Mouse (Mus musculus): ENCODE data around the gene Slco1a4.
"Not testable (repeated sequence)": the region's sequence is repeated elsewhere in the genome, so short reads cannot be mapped to it uniquely, and the experiment has no call there.

Gene Slco1a4

DNA sequence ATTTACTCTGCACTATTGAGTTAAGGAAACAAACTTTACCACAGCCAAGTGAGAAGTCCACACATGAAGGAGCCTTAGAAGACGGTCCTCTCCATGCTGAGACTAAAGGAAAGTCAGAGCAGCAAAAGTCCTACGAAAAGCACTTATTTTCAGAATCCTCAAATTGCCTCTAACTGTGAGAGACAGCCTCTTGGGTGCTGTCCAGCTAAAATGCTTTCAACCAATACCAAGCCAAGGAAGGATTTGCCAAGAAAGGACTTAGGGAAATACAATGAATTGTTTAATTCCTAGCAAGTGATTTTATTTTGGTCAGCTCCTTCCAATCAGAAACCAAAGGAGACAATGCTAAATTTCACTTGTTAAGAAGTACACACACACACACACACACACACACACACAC lies at the start of gene Slco1a4:
Slco1a4 (minus strand) TSS at position 115 of the 400 bp plus-strand sequence.
- in situ Hi-C loops (cut with MboI, MseI): no loop called here

DNA sequence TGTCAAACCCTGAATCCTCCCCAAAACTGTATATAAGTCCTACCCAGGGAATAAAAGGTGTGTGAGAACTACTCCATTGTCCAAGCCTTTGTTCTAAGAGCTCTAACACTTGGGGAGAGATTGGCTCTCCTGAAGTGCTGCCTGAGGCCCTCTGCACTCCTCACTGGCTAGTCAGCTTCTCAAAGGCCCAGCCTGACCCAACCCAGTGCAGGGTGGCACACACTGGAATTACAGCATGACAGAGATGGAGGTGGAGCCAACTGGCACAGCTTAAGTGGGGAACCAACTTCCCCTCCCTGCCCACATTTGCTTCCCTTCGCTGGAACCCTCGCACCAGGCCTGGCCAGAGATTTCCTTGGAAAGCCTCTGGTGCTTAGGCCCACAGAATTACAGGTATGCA lies 42.2 kb upstream of the Slco1a4 start:
- in situ Hi-C loops (cut with MboI, MseI): no loop called here

DNA sequence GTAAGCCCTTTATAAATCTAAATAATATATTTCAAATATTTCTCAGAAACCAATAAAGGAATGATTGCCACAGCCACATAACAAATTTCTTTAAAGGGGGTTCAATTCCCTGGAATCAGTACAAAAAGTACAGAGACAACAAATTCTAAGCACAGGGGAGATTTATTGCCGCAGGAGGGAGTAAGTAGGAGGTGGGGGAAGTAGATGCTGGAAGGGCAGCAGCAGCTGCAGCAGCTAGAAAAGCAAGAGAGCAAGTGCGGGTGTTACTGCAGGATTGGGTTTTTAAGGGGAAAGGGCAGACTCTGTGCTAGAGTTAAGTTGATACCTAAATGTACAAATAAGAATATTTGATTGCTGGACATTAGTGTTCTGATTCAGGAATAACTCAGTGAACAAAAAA lies 33.7 kb upstream of the Slco1a4 start:
- in situ Hi-C loops (cut with MboI, MseI): no loop called here

DNA sequence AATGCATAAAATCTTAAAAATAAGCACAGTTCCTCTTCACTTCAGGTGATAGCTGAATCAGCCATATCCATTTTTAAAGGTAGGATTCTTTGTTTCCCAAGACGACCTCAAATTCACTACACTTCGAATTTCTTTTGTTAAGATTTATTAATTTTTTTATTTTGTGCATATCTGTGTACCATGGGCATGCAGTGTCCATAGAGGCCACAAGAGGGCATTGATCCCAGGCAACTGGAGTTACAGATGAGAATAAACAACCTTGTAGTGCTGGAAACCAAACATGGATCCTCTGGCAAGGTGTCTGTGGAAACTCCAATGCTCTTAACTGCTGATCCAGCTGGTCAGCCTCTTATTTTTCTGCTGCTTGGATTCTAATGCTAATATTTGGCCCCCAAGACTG lies 32.2 kb upstream of the Slco1a4 start:
- in situ Hi-C loops (cut with MboI, MseI): no loop called here

DNA sequence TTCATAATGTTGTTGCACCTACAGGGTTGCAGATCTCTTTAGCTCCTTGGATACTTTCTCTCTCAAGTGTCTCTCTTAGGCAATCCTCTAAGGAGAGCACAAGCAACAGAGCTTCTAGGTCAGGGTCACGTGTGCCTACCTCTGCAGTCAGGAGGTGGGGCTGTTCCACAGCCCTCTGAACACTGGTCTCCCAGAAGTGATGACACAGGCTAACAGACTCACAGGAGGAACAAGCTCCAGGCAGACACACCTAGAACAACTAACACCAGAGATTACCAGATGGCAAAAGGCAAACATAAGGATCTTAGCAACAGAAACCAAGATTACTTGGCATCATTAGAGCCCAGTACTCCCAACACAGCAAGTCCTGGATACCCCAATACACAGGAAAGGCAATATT lies 26.6 kb upstream of the Slco1a4 start:
- in situ Hi-C loops (cut with MboI, MseI): no loop called here

DNA sequence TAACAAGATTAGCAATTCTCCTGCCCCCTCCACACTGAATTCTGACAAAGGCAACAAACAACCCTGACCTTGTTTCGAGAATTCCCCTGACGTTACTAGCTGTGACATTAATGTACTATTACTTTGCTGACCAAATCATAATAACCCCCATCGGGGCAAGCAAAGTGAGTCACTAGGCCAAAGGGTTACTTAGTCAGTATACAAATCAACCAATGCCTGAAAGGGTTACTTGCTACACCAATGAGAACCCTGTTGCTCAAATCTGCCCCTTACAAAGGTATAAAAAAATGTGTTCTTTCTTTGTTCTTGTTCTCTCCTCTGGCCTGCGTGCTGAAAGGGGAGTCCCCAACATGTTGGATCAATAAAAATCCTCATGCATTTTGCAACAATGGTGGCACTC lies 19.7 kb upstream of the Slco1a4 start:
- in situ Hi-C loops (cut with MboI, MseI): not testable (repeated sequence)

DNA sequence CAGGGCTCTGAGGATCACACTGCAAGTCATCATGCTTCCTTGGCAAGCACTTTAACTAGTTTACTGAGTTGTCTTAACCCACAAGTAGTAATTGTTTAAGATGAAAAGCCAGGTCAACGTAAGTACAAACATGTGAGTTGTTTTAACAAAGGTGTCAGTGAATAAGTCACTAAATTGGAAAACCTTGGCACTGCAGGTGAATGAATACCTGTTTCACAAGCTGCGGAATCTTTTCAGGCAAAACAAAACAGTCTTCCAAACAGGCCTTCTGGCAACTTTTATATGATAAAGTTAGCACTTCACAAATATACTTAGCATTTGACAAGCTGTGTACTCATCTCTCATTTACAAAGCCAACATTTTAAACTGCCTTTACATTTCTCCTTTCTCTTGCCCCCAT lies 15.7 kb upstream of the Slco1a4 start:
- in situ Hi-C loops (cut with MboI, MseI): no loop called here

DNA sequence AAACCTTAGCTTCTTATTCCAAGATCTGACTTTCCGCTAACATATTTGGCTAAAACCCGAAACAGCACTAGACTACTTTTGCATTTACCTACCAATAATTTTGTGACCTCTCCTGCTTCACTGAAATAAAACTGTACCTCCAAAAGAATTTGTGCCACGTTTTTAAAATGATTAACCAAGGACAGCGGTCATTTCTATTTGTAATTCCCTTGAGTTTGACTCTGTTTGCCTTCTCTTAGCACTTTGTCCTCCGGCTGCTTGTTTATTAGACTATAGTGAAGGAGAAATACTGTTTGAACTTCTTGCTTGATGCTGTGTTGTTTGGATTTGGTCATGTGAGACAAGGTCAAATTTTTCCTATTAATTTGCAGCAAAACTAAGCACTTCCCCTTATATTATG lies 12.7 kb upstream of the Slco1a4 start:
- in situ Hi-C loops (cut with MboI, MseI): no loop called here

DNA sequence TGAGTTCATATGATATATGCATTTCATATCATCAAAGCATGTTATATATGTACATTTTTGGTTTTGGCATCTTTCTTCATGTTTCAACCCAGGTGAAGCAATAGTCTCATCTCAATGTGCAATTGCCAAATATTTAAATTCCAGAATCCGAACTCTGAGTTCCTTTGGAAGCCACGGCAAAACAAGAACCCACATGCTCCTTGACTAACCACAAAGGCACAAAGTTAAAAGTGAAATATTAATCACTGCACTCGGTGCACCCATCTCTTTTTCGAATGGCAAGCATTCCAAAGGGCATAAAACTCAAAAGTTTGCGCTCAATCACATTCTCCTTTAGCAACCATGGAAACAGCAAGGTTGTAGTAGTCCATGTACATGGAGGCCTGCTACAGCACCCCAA lies 10.0 kb upstream of the Slco1a4 start:
- in situ Hi-C loops (cut with MboI, MseI): no loop called here

DNA sequence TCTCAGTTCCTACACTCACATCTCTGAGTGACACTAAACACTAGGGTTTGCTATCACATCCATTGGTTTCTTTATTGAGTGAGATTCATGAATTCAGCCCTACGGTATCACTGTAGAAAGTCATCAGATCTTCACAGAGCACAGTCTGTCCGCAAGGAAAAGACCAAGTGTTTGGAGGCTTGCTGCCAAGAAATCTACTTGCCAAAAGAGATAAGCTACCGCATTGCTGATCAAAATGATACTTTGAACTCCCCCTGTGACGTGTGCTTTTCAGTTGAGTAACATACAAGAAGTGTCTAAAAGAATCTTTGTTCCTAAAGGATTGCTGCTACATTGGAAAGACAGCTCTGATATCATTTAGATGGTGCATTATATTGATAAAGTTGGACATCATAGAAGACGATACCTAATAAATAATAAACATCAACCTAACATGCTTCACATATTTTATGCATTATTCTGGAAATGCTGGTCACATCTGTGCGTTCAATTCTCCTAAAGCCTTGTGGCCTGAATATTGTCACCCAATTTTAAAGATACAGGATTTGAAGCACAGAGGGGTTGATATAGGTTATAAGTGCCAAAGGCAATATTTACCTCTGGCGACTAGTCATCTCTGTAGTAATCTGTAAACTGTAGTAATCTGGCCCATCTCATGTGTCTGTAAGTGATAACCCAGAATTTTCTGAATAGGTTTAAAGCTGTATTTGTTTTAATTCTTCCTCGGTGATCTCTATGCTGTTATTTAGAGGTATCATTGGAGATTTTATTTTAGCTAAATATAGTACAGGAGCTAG lies 1.9 kb upstream of the Slco1a4 start:
- in situ Hi-C loops (cut with MboI, MseI): no loop called here

DNA sequence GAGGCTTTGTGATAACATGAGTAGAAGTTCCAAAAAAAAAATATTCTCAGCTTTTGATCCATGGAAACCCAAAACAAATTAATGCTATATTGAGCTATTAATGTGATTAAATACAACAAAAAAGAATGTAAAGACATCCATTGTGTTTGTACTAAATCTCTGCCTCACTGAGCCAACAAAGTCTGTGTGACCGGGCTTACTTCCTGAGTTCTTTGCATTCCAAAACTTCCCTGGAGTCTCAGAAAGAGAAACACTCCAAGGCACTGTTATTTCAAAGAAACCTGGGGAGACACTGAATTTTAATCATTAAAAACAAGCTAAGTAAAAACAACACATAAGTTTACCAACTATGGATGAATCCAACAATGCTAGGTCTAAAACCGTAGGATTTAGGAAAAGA lies 2.4 kb downstream of the Slco1a4 start:
- in situ Hi-C loops (cut with MboI, MseI): no loop called here

DNA sequence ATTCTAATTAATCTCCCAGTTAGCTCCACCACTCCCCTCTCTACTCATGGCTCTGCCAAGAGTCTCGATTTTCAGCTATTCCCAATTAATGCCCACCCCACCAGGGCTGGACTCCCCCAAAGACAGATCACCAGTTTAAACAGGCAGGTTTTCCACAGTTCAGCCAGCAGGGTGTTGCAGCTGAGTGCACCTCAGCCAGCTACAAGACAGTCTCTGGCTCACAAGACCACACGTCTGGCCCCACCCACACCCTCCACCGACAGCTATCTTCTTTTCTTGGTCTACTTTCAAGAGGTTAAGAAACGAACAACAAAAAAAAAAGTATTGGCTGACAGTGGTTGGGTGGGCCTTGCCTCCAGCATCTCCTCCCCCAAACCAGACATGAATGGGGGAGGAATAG lies 6.9 kb downstream of the Slco1a4 start:
- in situ Hi-C loops (cut with MboI, MseI): no loop called here

DNA sequence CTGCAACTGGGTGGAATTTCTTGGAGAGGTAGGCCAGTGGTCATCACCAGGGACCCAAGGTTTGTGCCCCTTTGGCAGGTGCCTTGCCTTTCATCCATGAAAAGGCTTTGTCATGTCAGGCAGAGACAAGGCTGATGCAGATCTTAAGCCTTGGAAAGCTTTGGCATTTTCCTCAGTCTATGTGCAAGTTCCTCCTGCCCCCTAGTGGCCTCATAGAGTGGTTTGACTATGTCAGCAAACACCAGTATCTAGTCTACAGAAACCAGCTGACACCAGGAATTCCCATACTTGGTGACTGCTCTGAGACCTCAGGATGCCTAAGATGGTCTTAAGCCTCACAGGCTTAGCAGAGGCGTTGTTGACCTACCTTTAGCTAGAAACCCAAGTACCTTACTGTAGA lies 58.2 kb downstream of the Slco1a4 start:
- in situ Hi-C loops (cut with MboI, MseI): no loop called here

DNA sequence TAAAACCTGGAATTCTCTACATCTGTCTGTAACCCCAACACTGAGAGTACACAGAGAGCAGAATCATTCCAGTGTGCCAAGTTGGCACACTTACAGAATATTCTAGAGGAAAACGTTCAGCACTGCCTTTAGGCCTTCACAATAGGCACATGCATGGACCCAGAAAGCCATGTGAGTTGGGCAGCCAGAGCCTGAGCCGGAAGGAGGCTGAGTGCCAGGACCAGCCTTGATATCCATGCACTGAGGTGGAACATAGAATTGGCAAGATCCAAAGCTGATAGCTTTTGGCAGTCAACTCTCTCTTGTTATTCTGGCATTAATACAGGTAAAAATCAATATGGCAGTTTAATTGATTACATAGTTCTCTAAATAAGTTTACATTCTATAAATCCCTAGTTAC lies 81.5 kb downstream of the Slco1a4 start:
- in situ Hi-C loops (cut with MboI, MseI): no loop called here

DNA sequence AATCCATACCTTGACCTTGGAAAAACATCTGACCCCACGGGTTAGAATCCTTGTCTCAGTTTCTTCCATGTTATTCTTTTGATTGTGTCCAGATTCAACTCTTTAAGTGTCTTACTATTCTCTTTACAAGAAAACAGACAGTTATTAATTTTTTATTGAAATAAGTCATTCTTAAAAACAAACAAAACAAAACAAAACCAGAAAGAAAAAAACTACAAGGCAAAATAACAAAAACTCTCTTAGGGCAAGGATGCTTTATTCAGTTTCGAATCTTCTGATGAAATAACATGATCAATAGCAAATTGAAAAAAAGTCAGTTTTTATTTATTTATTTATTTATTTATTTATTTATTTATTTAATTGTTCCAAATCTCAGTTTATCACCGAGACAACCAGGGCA lies 82.3 kb downstream of the Slco1a4 start, which contains the start of gene Gm5724:
Gm5724 (minus strand) TSS at position 101 of the 400 bp plus-strand sequence.
- in situ Hi-C loops (cut with MboI, MseI): no loop called here
